Mouse (Mus musculus) megakaryocyte, embryonic 14.5 days (primary cell): Measurements from ENCODE around the gene Ldlrad3.

Source experiments
- FLI1 ChIP-seq: IDR thresholded peaks from 2 replicates; pipeline ENCODE4 v1.6.1; 2012; ENCODE audit warnings: low read length, inconsistent platforms, mixed read lengths
- GATA1 ChIP-seq: IDR thresholded peaks from 3 replicates; pipeline ENCODE4 v1.6.1; 2012; ENCODE audit warnings: mixed read lengths, low read length, inconsistent platforms, borderline replicate concordance

DNA sequence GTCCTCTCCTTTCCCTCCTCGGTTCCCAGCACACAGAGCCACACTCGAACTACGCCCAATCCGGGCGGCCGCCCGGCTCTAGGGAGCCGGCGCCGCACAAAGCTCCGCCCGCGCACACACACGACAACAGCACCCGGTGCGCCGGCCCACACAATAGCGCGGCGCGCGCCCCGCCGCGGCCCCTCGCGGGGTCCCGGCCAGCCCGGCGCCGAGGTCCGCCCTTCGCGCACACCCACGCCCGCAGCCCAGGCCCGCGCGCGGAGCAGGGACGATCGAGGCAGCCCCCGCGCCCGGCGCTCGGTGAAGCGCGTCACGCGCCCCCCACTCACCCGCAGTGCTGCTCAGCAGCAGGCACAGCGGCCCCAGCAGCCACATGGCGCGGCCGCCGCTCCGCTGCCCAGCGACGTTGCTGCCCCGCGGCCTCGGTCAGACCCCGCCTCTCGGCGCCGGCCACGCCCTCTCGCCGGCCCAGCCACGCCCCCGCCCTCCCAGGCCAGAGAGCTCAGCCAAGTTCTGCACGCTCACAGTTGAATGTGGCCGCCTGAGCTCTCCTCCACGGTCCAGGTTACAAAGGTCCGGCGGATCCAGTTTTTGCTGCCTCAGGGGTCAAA, at the start of gene Ldlrad3:
- TF ChIP-seq GATA1 (no peak), FLI1 (no peak)
